Mouse (Mus musculus) limb, embryonic 14.5 days (tissue): ENCODE data around the gene Smpd2. TPM values are rescaled to one million over a fixed set of nuclear protein-coding genes. Genes with fewer than 3 reads are reported as not detected.
"Not testable (repeated sequence)": the region's sequence is repeated elsewhere in the genome, so short reads cannot be mapped to it uniquely, and the experiment has no call there.

ENCODE experiments used
- ATAC-seq: fragments of 200-750 bp; cut with Nextera tagmentation; 2 replicates; pipeline ENCODE4 v1.8.0; 2017; ENCODE audit warnings: low read depth, moderate number of reproducible peaks, moderate TSS enrichment; ENCODE audit not compliant: low FRiP score
- DNase-seq: peaks from one replicate; pipeline ENCODE4 v3.0.0-alpha.2; 2015; ENCODE audit warnings: low spot score
- H3K27ac ChIP-seq: fragments of 300-500 bp; sonication (generic); replicated peaks from 2 replicates; pipeline ENCODE4 v1.5.1; 2014; ENCODE audit warnings: low read depth, mild to moderate bottlenecking, low read length, moderate library complexity, mixed read lengths
- H3K27me3 ChIP-seq: fragments of 300-500 bp; sonication (generic); 2 replicates; pipeline ENCODE4 v1.6.1; 2014; ENCODE audit warnings: low read length, mixed read lengths; ENCODE audit not compliant: control insufficient read depth, insufficient read depth
- H3K36me3 ChIP-seq: fragments of 300-500 bp; sonication (generic); 2 replicates; pipeline ENCODE4 v1.6.1; 2014; ENCODE audit warnings: mild to moderate bottlenecking, low read length, moderate library complexity, mixed read lengths; ENCODE audit not compliant: control insufficient read depth, insufficient read depth
- H3K4me1 ChIP-seq: fragments of 300-500 bp; sonication (generic); 2 replicates; pipeline ENCODE4 v1.6.1; 2014; ENCODE audit warnings: antibody characterized with exemption, low read length, mixed read lengths; ENCODE audit not compliant: control insufficient read depth, insufficient read depth
- H3K4me2 ChIP-seq: fragments of 300-500 bp; sonication (generic); replicated peaks from 2 replicates; pipeline ENCODE4 v1.6.1; 2014; ENCODE audit warnings: low read depth, mild to moderate bottlenecking, low read length, moderate library complexity; ENCODE audit not compliant: severe bottlenecking
- H3K4me3 ChIP-seq: fragments of 300-500 bp; sonication (generic); replicated peaks from 2 replicates; pipeline ENCODE4 v1.5.1; 2014; ENCODE audit warnings: low read length
- H3K9ac ChIP-seq: fragments of 300-500 bp; sonication (generic); 2 replicates; pipeline ENCODE4 v1.6.1; 2014; ENCODE audit warnings: mild to moderate bottlenecking, low read depth, low read length, moderate library complexity; ENCODE audit not compliant: severe bottlenecking
- H3K9me3 ChIP-seq: fragments of 300-500 bp; sonication (generic); 2 replicates; pipeline ENCODE4 v1.6.1; 2016; ENCODE audit warnings: low read length; ENCODE audit not compliant: control insufficient read depth
- POLR2A ChIP-seq: fragments of 200-500 bp; IDR thresholded peaks from 2 replicates; pipeline ENCODE4 v1.8.0; 2012; ENCODE audit warnings: inconsistent platforms, mild to moderate bottlenecking, moderate library complexity, borderline replicate concordance; ENCODE audit not compliant: insufficient read depth, insufficient read length; ENCODE audit errors: extremely low read depth
- WGBS: fragments of 180-500 bp; shearing (Covaris S2); extraction: QIAGEN DNeasy Blood & Tissue Kit; methylation state at CpG from one replicate; pipeline ENCODE4 v1.1.7; 2014; 5-methylcytosine and 5-hydroxymethylcytosine counted together
- polyA plus RNA-seq, 2 experiments: library from polyadenylated mRNA; depleted of rRNA in 1 of 2; stranded (reverse) in 1 of 2; unstranded in 1 of 2; fragments of >200 nt; fragmentation: Nextera tagmentation in 1 of 2; extraction: Ambion mirVana in 1 of 2; gene quantifications; 2 replicates each; pipeline versions ENCODE4 v1.2.1 to v1.2.3; 2012 to 2014

Smpd2 gene
- polyA plus RNA-seq, 2 experiments: 46.2 to 75.2 TPM

GRCm38 (mm10) chr10:41509160-41509559 is 19.0 kb upstream of the Smpd2 start:
- DNase-seq (no peak), ATAC-seq (no peak)
- 38% methylated on average over 2 of the region's 2 CpGs for WGBS
- no peak overlapping the region for H3K4me3 ChIP-seq
- H3K9ac ChIP-seq: no peak overlapping the region
- H3K9me3 ChIP-seq: no peaks in the 10 kb centered on the region
- TF ChIP-seq POLR2A: no peak
- H3K4me2 ChIP-seq: no peak overlapping the region
- H3K36me3 ChIP-seq: no peaks in the 10 kb centered on the region
- H3K4me1 ChIP-seq: no peaks in the 10 kb centered on the region
- no peaks in the 10 kb centered on the region for H3K27me3 ChIP-seq
- H3K27ac ChIP-seq: no peak overlapping the region

DNA sequence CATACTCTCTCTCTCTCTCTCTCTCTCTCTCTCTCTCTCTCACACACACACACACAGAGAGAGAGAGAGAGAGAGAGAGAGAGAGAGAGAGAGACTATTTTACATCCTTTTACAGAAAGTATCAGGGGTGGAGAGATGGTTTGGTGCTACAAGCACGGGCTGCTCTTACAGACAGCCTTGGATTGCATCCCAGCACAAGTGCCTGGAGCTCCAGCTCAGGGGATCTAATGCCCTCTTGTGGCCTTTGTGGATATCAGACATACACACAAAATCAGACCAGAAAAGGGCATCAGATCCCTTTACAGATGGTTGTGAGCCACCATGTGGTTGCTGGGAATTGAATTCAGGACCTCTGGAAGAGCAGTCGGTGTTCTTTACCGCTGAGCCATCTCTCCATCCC is 15.3 kb upstream of the Smpd2 start:
- H3K4me1 ChIP-seq, ATAC-seq, H3K4me3 ChIP-seq, H3K36me3 ChIP-seq, H3K27ac ChIP-seq, H3K4me2 ChIP-seq, H3K9ac ChIP-seq, H3K9me3 ChIP-seq, H3K27me3 ChIP-seq: not testable (repeated sequence)
- DNase-seq: peak; percentile 80
- WGBS: 12% methylated on average over 3 of the region's 3 CpGs

DNA sequence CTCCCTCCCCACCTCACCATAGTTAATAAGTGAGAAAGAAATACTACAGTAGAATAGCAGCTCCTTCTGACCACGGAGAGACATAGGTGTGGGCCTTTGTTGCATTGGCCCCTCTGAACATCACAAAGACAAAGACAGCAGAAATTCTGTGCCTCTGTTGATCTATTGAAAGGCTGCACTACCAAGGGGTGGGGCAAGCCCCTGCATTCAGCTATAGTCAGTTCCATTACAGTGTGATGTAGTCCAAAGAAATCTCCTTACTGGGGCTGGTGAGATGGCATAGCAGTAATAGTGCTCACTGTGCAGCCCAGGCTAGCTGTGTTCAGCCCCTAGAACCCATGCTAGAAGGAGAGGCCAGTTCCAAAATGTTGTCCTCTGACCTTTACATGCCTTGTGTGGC is 14.8 kb upstream of the Smpd2 start:
- no peaks in the 10 kb centered on the region for H3K9me3 ChIP-seq
- no peaks in the 10 kb centered on the region for H3K4me1 ChIP-seq
- H3K27me3 ChIP-seq: no peaks in the 10 kb centered on the region
- no peak for DNase-seq
- ATAC-seq: no peak
- H3K4me2 ChIP-seq: no peak overlapping the region
- no peak overlapping the region for H3K27ac ChIP-seq
- H3K4me3 ChIP-seq: no peak overlapping the region
- TF ChIP-seq POLR2A: no peak
- no peaks in the 10 kb centered on the region for H3K36me3 ChIP-seq
- WGBS: 75% methylated on average over 1 of the region's 1 CpGs
- H3K9ac ChIP-seq: no peak overlapping the region

GRCm38 (mm10) chr10:41500941-41501340 is 10.8 kb upstream of the Smpd2 start:
- H3K4me2 ChIP-seq: no peak overlapping the region
- DNase-seq: no peak
- 59% methylated on average over 4 of the region's 4 CpGs for WGBS

GRCm38 (mm10) chr10:41491111-41491510 is 942 bp upstream of the Smpd2 start:
- no peaks in the 10 kb centered on the region for H3K9me3 ChIP-seq
- TF ChIP-seq POLR2A: no peak
- ATAC-seq (no peak), DNase-seq (no peak)
- H3K36me3 ChIP-seq: peaks cover 23% of the 10 kb centered on the region
- peaks cover 14% of the 10 kb centered on the region for H3K4me1 ChIP-seq
- no peak overlapping the region for H3K4me3 ChIP-seq
- H3K4me2 ChIP-seq: no peak overlapping the region
- H3K27ac ChIP-seq: no peak overlapping the region
- no peak overlapping the region for H3K9ac ChIP-seq
- H3K27me3 ChIP-seq: no peaks in the 10 kb centered on the region
- 36% methylated on average over 4 of the region's 4 CpGs for WGBS

More at GRCm38 (mm10) chr10:41500941-41501340, 10.8 kb upstream of the Smpd2 start:
- H3K36me3 ChIP-seq: no peaks in the 10 kb centered on the region
- no peaks in the 10 kb centered on the region for H3K27me3 ChIP-seq
- no peaks in the 10 kb centered on the region for H3K4me1 ChIP-seq
- no peak for ATAC-seq
- no peaks in the 10 kb centered on the region for H3K9me3 ChIP-seq
- no peak overlapping the region for H3K9ac ChIP-seq
- no peak for TF ChIP-seq POLR2A
- no peak overlapping the region for H3K4me3 ChIP-seq
- H3K27ac ChIP-seq: no peak overlapping the region

DNA sequence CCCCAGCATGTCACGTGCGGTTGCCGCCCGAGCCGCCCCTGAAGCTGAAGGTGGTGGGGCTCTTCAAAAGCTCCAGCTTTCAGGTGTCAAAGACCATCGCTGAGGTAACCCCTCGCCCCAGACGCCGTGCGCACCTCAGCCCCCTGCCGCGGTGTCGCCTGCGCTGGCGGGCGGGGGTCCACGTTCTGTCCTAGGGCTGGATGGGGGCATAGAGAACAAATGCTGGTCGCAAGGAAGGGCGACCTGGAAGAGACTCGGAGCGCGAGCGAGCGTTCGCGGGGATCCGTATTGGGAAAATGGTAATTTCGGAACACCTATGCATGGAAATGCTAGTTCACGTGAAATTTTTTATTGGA is 327 bp upstream of the Smpd2 start:
- Histone ChIP-seq H3K4me2 (peak overlapping the region; percentile 100), H3K27ac (no peak overlapping the region), H3K9ac (peak overlapping the region; percentile 73), H3K9me3 (no peaks in the 10 kb centered on the region), H3K27me3 (no peaks in the 10 kb centered on the region), H3K4me3 (peak overlapping the region; percentile 62), H3K36me3 (peaks cover 29% of the 10 kb centered on the region), H3K4me1 (peaks cover 14% of the 10 kb centered on the region)
- WGBS: under 1% methylated on average over 29 of the region's 29 CpGs
- TF ChIP-seq POLR2A: 0 out of 2 replicates have a peak, but pooled peaks have one; percentile 17
- no peak; the same call in 1 of the 2 replicates for ATAC-seq
- no peak for DNase-seq
